Mouse (Mus musculus) mammary gland, adult 2 months (tissue): ENCODE results near the gene Golph3. TPM values are rescaled to one million over a fixed set of nuclear protein-coding genes. Genes with fewer than 3 reads are reported as not detected.

ENCODE experiments used
- polyA plus RNA-seq: library from polyadenylated mRNA; depleted of rRNA; stranded (reverse); fragments of >200 nt; gene quantifications from 2 replicates; pipeline ENCODE4 v1.2.3, GENCODE M21; 2012; ENCODE audit warnings: low replicate concordance; rRNA removed

Golph3 gene
- 68.4 and 101 TPM in 2 replicates for polyA plus RNA-seq

DNA sequence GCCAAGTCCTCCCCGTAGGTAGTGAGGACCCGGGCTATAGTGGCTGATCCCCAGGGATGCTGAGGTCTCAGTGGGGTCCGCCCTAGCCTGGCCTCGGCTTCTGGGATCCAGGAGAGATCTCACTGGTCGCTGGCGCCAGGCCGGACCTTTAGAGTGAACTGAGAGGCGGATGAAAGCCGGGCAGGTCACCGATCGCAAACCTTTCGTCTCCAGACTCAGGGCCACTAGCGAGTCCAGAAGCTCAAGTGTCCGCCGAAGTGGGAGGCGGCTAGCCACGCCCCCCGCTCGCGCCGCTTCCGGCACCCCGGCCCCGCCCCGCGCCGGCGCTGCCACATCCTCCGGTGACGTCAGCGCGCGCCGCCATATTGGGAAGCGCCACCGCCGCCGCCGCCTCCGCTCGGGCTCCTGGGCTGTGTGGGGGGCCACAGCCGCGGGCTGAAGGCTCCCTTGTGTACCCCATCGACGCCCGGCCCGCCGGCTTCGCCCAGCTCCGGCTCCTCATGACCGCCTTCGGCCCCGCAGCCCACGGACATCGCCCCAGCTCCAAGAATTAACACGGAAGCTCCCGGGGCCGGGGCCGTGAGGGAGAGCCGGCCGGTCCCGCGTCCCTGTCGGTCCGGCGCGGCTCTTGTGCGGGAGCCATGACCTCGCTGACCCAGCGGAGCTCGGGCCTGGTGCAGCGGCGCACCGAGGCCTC is at the start of gene Golph3:
Gene Golph3 (plus strand): TSS at position 360 of the 697 bp plus-strand sequence.

GRCm38 (mm10) chr15:12321788-12322621 is 755 bp downstream of the Golph3 start, which contains the start of gene 1810049J17Rik:
Gene 1810049J17Rik (minus strand): TSS chr15:12321899.

Other genes with a start within 250 kb of the Golph3 start
- 140 and 156 TPM in 2 replicates for gene Zfr, start 203.6 kb upstream of the Golph3 start, polyA plus RNA-seq
- 18.3 and 25.4 TPM in 2 replicates for gene Mtmr12, start 116.4 kb upstream of the Golph3 start, polyA plus RNA-seq
- not detected in 2 replicates for gene 1810049J17Rik, start 449 bp downstream of the Golph3 start, polyA plus RNA-seq